Mouse (Mus musculus) testis, adult 10 weeks (tissue): Measurements from ENCODE around the gene Hoxa11. TPM values are rescaled to one million over a fixed set of nuclear protein-coding genes. Genes with fewer than 3 reads are reported as not detected.

ENCODE experiments used
- polyA plus RNA-seq: library from polyadenylated mRNA; stranded (reverse); fragments of 350-450 nt; fragmentation: Illumina TruSeq; extraction: RNeasy Lipid Tissue Mini Kit (QIAGEN cat#74804); gene quantifications from one replicate; pipeline ENCODE4 v1.2.3, GENCODE M21; 2014; ENCODE audit warnings: low read depth, low replicate concordance

Hoxa11 gene
- polyA plus RNA-seq, result not detected

DNA sequence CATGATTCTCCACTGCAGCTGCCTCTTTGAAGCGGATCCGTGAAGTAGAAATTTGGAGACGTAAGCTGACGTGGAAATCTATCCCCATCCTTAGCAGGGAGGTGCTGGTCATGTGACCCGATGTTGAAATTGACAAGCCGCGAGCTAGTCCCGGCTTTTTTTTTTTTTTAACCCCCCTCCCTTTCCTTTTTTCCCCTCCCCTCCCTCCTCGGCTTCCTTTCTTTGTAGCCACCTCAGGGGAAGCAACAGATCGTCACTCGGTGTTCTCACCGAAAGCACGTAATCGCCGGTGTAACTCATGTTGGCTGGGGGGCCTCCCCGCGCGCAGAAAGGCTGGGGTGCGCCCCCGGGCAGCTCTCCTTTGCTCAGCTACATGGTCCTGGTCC, at the start of gene Hoxa11:
Hoxa11 (minus strand) TSS at position 54 of the 386 bp plus-strand sequence.

GRCm38 (mm10) chr6:52260654-52261575, 15.3 kb upstream of the Hoxa11 start, which contains the start of gene Hoxa13:
Gene Hoxa13 (minus strand): TSS chr6:52260880.

GRCm38 (mm10) chr6:52240389-52241000, 5.1 kb downstream of the Hoxa11 start, which contains the start of gene Hoxa10:
Gene Hoxa10 (minus strand): TSS chr6:52240854.

DNA sequence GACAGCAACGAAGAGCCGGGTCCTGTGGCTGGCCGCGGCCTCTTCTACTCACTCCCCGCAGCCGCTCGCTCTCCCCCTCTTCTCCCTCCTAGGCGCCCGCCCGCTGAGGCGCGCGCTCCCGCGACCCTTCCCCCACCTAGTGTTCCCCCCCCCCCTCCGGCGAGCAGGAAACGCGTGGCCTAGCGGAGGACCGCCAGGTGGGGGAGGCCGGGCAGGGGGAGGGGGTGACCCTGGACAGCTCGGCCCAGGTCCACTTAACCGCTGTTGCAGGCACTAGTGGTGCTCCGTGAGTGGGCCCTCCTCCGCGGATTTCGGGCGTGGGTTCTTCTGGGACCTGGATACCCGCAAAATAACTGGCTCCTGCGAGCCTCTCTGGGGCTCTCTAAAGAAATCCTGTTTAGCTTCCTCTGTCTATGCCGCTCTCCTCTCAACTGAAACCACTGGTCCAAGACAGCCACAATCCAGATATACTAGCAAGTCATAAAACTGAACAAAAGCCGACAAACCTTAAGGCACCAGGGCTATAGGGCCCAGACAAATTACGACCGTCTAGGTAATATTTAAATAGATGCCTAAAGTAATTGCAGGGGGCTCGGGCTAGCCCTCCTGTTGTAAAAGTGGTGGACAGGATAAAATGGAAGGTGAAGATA, 15.0 kb downstream of the Hoxa11 start, which contains the start of gene Hoxa9:
Hoxa9 (minus strand) TSS at position 574 of the 650 bp plus-strand sequence.

DNA sequence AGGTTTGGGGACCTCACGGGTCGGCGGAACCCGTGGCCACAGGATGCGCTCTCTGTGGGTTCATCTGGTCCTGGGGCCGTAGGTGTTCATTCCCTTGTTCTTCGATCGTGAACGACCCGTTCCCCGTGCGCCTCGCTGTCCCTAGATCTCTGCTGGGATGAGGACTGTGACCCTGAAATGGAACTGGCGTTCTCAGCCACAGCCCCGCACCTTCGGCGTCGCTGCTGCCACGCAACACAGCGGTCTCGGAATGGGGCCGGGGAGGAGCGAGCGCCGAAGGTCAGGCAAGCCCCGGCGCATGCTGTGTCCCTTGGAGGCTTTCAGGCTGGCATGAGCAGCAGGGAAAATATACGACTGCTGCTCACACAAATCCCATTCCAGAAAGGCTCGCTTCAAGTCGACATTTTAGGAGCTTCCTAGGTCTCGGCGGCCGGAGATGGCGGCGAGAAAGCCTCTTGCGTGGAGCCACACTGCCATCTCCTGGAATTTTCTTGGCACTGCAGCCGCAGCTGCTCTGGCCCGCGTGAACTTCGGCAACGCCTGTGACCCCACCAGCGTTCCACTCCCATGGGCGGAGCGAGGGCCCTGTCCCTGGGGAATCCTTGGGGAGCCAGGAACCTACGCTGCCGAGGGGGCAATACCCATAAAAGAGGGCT, 24.1 kb downstream of the Hoxa11 start, which contains the start of gene Hoxa7:
Hoxa7 (minus strand) TSS at position 518 of the 656 bp plus-strand sequence.

GRCm38 (mm10) chr6:52213119-52213986, 32.3 kb downstream of the Hoxa11 start, which contains the start of the genes Hoxa3 and Gm28308:
Gene Hoxa3 (minus strand): TSS chr6:52213336.
Gene Gm28308 (minus strand): TSS chr6:52213339.

DNA sequence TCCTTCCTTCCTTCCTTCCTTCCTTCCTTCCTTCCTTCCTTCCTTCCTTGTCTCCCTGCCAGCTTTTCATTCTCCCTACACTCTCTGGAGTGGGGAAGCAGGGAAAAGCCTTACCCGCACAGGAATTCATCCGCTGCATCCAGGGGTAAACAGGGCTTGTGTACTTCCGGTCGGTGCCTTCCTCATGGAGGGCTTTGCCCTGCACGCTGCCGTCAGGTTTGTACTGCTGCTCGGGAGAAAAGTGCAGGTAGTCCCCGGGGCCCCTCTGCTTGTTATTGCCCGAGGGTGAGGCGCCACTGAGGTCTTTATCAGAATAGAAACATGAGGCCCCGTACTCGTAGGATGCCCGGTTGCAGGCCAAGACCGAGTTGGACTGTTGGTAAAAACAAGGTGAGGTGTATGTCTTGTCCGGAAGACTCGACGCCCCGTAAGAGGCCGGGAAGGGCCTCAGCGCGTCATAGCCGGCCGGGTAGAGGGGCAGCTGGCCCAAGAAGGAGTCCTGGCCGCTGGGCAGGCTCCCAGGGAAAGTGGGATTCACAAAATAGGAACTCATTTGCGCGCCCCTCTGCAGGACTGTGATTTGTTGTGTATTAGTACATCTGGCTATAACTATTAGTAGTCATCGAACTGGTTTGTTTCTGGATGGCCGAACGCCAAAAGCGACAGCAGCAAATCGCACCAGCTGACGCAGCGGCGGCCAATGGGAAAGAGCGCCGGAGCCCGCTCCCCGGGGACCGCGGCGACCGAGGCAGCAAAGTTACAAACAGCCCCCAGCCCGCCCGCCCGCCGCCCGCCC, 37.3 kb downstream of the Hoxa11 start, which contains the start of gene Hoxa6:
Hoxa6 (minus strand) TSS at position 651 of the 796 bp plus-strand sequence.

DNA sequence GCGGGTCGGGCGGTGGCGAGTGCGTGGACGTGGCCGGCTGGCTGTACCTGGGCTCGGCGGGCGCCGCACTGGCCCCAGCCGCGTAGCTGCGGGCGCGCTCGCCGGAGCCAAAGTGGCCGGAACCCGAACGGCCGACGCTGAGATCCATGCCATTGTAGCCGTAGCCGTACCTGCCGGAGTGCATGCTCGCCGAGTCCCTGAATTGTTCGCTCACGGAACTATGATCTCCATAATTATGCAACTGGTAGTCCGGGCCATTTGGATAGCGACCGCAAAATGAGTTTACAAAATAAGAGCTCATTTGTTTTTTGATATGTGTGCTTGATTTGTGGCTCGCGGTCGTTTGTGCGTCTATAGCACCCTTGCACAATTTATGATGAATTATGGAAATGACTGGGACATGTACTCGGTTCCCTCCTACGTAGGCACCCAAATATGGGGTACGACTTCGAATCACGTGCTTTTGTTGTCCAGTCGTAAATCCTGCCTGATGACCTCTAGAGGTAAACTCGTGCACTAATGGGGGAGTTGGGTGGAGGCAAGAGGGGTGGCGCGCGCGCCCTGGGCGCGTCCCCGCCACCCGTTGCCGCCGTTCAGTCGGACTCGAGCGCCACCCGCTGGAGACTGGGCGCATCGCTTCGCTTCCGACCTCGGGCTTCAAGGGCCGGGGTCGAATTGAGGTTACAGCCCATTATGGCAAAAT, 41.4 kb downstream of the Hoxa11 start, which contains the start of gene Hoxa5:
Hoxa5 (minus strand) TSS at position 538 of the 703 bp plus-strand sequence.

Other genes starting within 250 kb of the Hoxa11 start
- gene Skap2, start 233.3 kb downstream of the Hoxa11 start, polyA plus RNA-seq, result 33.6 TPM
- gene Hoxa1, start 87.5 kb downstream of the Hoxa11 start, polyA plus RNA-seq, result 0.13 TPM
- gene Hoxa2, start 81.0 kb downstream of the Hoxa11 start, polyA plus RNA-seq, result not detected
- not detected for gene 5730596B20Rik, start 68.3 kb downstream of the Hoxa11 start, polyA plus RNA-seq
- gene Hoxa4, start 54.1 kb downstream of the Hoxa11 start, polyA plus RNA-seq, result 51.6 TPM
- gene Hoxa5, start 41.2 kb downstream of the Hoxa11 start, polyA plus RNA-seq, result 0.28 TPM
- gene Hoxa6, start 37.1 kb downstream of the Hoxa11 start, polyA plus RNA-seq, result not detected
- 2.9 TPM for gene Hoxa3, start 32.5 kb downstream of the Hoxa11 start, polyA plus RNA-seq
- gene Gm28308, start 32.5 kb downstream of the Hoxa11 start, polyA plus RNA-seq, result not detected
- gene Hoxa7, start 24.0 kb downstream of the Hoxa11 start, polyA plus RNA-seq, result 0.59 TPM
- gene Hoxa9, start 14.7 kb downstream of the Hoxa11 start, polyA plus RNA-seq, result 0.43 TPM
- gene Hoxa10, start 5.0 kb downstream of the Hoxa11 start, polyA plus RNA-seq, result not detected
- gene Hoxa13, start 15.1 kb upstream of the Hoxa11 start, polyA plus RNA-seq, result not detected
- not detected for gene Evx1, start 67.7 kb upstream of the Hoxa11 start, polyA plus RNA-seq